Mouse (Mus musculus): Measurements from ENCODE around the gene St5.

The St5 gene

GRCm38 (mm10) chr7:109695339-109695726 is 8.1 kb downstream of the St5 start:
- no peak for DNase-seq

DNA sequence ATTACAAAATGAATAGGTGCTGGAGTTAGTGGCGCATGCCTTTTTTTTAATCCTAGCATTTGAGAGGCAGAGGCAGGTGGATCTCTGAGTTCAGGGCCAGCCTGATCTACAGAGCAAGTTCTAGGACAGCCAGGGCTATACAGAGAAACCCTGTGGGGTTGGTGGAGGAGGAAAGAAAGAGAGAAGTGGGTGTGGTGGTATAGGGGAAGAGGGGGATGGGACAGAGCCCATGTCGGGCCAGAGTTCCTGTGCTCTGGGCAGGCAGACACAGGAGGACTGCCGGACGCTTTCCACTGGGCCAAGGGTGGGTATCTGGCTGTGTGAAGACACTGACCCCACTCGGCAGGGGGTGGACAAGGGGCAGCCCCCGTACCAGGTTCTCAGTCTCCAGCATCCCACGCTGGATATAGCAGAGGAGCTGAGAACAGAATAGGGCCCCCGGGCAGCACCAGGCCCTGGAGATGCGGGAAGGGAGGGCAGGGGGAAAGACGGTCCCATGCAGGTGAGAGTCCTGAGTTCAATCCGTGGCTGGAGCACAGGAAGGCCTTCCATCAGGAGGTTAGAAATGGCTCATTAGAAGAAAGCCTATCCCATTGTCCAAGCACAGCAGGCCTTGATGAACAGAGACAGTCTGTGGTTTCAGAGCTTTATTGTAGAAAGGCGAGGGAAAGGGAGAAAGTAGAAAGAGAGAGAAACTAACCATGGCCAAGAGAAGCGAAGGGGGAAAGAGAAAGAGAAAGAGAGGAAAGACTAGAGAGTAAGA is 8.6 kb downstream of the St5 start:
- no peak for DNase-seq

DNA sequence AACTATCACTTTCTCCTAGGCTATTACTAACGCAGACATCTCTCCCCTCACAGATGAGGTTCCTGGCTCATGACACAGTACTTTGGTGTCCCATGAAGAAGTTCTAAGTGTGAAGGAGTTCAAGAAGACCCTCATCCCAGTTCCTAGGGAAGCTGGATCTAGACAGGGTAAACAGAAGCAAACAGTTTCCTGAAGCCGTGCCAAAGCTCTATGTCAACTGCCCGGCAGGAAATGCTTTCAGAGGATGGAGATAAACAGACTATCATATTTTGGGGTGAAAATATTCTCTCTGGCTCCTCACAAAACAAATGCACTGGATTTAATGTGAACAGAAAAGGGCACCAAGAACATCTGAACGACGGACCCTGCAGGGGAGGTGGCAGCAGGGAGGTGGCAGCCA is 12.4 kb downstream of the St5 start:
- no peak for DNase-seq

DNA sequence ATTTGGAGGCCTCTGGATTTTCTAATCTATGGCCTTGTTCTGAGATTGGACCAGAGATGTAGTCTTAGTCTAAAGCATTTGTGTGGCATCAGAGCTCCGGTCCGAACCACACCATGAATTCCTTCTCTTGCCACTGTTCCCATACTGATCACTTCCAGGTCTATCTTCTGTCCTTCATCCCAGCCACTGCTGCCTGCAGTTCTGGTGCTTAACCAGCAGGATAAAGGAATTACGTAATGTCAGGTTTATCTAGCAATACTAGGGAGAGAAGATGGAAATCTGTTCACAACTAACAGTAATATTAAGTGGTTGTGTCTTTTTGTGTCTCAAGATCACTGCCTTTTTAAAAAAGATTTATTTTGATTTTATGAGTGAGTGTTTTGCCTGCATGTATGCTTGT is 13.3 kb downstream of the St5 start:
- DNase-seq = no peak

DNA sequence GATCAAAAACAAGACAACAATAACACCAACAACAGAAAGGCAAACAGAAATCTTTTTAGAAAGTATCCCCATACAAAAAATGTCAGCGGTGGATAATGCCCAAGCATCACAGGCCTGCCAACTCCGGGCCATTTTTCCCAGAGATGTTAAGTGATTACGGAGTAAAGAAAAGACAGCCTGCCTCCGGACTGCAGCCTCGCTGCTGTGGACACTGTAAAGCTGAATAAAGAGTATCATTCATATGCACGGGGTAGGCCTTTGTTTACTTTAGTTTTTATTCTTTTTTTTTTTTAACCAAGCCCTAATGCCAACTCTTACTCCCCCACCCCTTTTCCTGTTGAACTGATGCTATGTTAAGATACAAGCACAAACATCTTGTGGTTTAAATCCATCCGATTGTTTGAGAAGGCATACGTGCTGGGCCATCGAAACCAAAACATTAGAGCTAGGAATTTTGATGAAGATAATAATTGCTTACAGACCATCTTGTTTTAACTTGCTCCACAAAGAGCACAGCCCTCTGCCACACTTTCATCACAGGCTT is 16.7 kb downstream of the St5 start:
- no peak for DNase-seq

DNA sequence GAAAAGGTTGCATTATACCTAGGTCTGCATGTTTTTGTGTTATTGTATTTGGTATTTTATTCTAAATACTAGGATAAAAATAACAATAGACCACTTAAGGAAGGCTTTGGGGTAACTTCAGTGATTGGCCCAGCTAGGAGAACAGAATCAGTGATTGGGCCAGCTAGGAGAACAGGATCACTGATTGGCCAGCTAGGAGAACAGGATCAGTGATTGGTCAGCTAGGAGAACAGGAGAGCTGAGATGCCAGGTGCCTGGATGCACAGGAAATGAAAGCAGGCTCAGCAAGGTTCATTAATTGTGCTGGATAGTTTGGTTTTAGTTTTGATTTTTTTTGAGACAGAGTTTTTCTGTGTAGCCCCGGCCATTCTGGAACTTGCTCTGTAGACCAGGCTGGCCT is 22.5 kb downstream of the St5 start:
- DNase-seq = no peak

- no peak for DNase-seq
Observed at GRCm38 (mm10) chr7:109680284-109680683, 23.1 kb downstream of the St5 start.

DNA sequence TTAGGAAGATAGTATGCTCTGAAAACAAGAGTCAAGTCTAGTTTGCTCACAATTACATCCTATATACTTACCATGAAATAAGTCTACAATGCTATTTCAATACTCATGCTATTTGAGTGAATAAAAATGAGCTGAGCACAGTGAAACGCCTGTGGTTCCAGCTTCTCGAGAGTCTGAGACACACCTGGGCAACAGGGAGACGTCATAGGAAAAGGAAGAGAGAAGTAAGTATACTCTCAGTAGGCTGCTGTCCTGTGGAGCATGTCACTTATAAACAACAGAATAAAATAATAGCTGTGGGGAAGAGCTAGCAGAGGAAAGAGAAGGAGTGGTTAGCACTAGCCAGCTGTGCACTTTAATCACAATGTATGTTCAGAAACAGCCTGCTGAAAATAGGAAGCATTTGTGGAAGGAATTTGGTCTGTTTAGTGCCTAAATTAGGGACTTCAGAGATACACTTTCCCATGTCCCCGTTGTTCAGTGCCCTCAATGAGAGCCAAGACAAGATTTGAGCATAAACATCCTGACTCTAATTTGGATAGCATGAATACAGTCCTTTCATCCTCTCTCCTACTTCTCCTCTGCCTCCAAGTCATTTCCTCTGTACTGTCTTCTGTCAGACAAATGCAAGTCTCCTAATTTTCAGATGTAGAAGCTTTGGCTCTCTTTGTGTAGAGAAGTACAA is 28.3 kb downstream of the St5 start:
- no peak for DNase-seq

GRCm38 (mm10) chr7:109671581-109672471 is 31.6 kb downstream of the St5 start:
- peak; percentile 68 to 75 for DNase-seq

GRCm38 (mm10) chr7:109669426-109670170 is 33.8 kb downstream of the St5 start:
- no peak for DNase-seq

DNA sequence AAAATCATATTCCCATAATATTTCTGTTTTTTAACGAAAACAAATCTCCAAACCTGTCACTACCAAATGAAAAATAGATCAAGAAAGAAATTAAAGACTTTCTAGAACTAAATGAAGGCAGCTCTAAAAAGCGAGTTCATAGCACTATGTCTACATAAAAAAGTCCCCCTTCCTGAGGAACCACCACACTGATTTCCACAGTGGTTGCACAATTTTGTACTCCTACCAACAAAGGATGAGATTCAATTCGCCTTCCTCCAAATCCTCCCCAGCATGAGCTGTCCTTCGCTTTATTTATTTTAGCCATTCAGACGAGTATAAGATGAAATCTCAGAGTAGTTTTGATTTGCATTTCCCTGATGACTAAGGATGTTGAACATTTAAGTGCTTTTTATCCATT is 36.7 kb downstream of the St5 start:
- no peak for DNase-seq

DNA sequence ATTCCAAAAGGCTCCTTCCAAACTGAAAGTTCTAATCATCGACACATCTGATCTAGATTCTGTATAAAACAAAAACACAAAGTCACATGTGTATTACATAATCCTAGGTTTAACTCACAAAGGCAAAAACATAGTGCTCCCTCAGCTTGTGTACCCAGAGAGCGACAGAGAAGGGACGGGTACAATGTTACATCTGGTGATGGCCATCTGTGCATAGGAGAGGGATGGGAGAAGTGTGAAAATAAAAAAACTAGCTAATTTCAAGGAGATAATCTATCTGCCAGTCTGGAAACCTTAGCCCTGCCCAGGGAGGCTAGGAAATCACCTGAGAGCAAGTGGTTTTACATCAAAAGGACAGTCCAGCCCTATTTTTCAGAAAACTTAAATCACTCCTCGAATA is 40.8 kb downstream of the St5 start:
- no peak for DNase-seq

DNA sequence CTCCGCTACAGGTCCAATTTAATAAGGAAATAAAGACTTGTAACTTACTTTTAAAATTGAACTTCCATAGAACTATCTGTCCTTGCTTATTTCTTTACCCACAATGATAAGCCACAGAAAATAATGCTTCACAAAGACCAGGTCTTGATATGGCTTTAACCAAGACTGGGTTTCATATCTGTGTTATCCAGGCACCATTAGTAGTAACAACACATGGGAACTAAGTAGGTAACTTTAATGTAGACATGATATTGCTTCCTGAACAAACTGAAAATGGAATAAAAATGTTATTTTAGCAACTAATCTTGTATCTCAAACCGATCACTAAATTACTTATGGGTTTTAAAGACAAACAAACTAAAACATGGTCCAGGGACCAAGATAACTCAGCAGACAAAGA is 44.1 kb downstream of the St5 start:
- no peak for DNase-seq

DNA sequence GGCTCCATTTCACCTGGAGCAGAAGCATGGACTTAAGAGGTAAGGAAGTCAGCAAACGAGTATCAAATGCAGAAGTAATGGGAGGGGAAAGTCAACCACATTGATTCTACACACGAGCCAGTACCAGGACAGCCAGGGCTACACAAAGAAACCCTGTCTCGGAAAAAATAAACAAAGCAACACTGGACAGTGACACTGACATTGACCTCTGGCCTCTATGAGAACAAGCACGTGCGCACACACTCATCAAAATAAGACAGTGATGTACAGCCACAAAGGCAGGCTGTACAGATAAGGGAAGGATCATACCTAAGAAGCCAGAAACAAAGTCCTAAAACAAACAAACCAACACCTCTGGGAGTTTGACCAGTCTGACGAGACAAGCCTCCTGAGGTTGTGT is 45.5 kb downstream of the St5 start:
- no peak for DNase-seq

GRCm38 (mm10) chr7:109654871-109655270 is 48.5 kb downstream of the St5 start:
- DNase-seq = no peak

DNA sequence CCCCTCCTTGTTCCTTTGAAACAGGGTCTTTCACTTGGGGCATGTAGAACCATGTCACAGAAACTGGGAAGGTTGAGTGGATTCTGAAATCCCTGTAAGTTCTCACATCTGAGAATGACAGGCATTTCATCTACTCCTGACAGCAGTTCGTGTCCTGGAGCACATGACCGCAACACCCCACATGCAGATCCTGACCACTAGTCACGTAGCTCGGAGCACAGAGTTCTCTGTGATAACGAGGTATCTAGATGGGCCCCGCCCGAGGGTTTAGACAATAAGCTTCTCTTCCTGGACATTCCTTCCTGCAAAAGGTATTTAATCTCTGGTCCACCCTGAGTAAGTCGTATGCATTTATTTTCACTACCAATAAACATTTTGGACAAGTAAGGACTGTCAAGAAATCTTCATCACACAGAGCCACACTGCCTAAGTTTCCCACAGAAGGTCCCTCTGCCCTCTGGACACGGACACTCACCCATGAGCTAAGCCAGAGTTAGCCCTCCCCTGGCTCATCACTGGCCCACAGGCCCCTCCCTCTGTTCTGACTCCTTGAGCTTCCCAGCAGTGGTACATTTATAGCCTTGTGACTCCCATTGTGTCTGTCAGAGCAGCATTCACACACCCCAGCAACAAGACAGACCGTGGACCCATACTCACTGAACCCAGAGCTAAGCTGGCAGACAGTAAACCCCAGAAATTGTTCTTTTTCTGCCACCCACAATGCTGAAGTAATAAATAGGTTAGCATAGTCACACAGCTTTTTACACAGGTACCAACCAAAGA is 54.4 kb downstream of the St5 start:
- no peak for DNase-seq

DNA sequence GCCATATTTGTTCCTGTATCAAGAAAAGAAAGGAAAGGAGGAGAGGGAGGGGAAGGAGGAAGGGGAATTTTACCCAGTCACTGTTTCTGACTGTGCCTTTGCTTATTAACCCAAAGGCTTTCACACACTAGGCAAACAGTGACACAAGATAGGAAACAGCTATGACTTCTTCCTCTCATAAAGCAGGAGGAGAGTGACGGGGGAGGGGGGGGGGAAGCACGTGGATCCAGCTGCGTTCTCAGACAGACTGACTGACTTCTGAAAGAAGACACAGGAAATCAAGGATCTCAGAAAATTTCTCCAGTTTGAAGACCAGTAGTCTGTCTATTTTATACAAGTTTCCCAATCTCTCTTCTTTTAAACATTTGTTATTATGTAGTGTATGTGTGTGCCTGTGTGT is 56.8 kb downstream of the St5 start:
- DNase-seq = no peak

GRCm38 (mm10) chr7:109643305-109643994 is 60.0 kb downstream of the St5 start:
- no peak for DNase-seq

- DNase-seq = no peak
Observed at GRCm38 (mm10) chr7:109641963-109642362, 61.4 kb downstream of the St5 start.

GRCm38 (mm10) chr7:109641102-109641501 is 62.3 kb downstream of the St5 start:
- no peak for DNase-seq

- no peak for DNase-seq
Observed at GRCm38 (mm10) chr7:109637391-109637790, 66.0 kb downstream of the St5 start.
